Mouse (Mus musculus) R1 (cell line): ENCODE data around the gene Chst15.

ENCODE experiments used
- DNase-seq: peaks from one replicate; pipeline ENCODE4 v3.0.0-alpha.2; 2018; ENCODE audit warnings: low read depth, low spot score

The Chst15 gene

DNA sequence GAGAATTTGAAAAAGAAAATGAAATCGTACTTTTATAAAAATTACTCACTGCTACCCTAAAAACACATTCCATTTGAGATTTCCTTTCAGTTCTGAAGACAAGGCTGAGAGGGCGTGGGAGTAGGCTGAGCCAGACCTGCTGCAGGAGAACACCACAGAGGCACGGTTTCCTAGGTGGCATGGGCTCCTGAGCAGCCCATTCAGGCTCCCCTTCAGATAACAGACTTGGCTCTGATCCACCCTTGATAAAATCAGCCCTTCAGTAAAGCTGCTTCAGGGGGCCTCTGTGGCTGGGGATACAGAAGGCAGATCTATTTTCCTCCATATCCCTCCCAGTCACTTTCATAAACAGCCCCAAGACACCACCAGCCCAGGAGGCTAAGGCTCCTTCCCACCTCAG lies 19.8 kb upstream of the Chst15 start:
- no peak for DNase-seq

DNA sequence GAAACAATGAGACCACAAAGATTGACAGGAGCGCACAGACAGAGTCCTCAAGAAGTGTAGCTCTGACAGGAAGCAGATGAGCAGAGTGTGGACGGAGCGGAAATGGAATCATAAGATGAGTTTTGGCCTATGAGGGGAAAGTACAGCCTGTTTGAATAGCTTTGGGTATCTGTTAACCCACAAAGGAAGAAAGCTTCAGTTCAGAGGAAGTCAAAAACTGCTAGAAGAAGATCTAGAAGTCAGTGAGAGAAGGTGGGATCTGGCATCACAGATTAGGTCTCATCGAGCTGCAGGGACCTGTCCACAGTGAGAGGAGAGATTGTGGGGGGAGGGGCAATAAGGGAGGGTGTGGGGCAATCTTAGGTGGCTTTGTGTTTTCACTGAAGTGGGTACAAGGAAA lies 18.3 kb upstream of the Chst15 start:
- no peak for DNase-seq

DNA sequence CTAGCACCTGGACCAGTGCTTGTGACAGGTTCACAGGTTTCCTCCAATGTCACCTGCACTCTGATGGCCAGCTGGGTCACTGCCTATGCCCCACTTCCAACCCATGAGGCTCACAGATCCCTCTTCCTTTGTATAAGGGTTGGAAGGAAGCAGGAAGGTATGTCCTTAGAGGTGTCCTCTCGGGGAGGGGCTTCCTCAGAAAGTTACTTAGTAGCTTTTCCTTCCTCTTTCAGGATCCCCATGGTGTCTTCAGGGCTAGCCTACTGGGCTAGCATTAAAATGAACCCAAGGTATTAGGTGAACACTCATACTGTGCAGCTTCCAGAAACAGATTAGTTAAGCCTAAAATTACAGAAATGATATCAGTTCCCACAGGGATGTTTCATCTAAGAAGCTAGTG lies 16.1 kb upstream of the Chst15 start:
- DNase-seq, result no peak

DNA sequence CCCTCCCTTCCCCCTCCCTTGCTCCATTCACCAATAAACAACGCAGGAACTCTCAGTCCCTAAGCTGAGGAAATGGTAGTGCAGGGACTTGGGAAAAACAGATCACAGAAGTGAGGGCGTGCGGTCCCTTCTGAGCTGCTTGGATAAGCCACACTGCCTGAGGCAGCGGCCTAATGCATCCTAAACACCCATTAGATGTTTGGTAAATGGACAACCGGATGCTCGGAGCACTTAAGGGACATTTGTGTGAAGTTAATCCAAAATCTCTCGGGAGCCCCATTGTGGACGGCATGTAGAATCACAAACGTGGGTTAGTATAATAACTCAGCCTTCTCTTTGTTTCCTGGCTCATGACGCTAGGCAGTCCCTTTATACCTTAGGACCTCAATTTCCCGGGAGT lies 15.1 kb upstream of the Chst15 start:
- DNase-seq, result no peak

DNA sequence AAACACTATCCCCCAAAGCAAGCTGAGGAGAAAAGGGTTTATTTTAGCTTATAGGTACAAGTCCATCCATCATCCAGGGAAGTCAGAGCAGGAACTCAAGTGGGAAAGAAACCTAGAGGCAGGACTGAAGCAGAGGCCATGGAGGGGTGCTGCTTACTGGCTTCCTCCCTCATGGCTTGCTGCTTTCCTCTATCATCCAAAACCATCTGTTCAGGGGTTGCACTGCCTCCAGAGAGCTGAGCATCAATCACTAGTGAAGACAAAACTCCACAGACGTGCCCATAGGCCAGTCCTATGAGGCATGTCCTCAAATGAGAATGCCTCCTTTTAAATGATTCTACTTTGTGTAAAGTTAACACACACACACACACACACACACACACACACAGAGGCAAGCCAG lies 13.2 kb upstream of the Chst15 start:
- DNase-seq, result no peak

DNA sequence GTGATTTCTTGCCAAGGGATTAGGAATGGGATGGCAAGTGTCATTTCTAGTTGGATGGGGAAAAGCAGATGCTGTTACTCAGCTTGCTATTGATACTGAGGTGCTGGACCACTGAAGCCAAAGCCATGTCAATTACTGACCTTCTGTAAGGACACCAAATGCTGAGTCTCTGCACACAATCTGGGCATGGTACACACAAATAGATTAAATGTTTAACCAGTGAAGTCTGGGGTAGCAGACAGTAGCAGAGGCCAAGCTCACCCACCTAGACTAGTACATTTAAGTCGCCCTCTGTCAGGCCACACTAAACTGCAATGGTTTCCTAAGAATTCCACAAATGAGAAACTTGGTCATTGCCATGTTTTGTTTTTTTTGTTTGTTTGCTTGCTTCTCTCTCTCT lies 11.6 kb upstream of the Chst15 start:
- no peak for DNase-seq

DNA sequence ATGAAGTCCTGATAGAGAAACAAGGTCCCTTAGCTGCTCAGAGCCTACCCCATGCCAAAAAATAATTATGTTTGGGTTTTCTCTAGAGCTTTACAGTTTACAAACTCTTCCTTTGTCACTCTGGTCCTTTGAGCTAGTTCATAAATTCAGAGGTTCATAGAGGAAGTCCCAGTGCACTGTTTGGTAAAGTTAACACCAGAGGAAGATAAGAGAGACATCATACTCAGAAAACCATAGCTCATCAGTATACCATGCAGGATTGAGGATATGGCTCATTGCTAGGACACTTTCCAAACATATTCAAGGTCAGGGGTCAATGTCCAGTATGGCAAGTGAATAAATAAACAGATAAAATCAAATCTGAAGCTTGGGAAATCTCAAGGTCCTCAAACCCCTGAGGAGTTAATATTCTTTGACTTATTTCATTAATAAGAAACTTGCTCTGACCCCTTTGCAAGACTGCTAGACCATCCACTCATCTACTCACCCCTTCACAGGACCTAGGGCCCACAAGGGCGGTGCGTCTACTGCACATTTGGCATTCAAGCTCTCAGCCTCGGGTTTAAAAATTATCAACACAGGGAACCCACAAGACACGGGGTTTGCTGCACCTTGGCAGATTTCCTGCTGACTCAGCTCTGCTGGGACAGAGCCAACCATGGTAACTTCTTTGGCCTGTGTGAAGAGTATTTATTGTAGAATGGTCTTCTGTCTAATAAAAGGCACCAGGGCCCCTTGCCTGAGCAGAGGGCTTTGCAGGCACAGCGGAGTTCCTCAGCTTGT lies 8.7 kb upstream of the Chst15 start:
- DNase-seq, result no peak

DNA sequence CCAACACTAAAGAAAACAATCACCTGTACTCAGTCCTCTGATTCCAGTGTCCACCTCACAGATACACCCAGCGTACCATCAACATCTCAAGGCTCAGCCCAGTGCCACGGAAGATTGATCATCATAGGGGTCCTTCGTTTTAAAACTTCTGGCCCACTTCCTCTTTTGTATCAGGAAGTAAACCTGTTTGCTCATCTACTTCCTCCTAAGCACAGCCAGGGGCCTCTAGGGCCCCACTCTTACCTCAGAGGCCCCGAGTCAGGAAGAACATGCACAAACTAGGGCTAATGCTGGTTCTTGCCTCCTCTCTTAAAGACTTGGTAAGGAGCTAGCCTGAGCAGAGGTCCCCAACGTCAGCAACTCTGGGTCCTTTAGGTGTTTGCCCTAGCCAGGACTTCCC lies 6.4 kb upstream of the Chst15 start:
- DNase-seq, result no peak

DNA sequence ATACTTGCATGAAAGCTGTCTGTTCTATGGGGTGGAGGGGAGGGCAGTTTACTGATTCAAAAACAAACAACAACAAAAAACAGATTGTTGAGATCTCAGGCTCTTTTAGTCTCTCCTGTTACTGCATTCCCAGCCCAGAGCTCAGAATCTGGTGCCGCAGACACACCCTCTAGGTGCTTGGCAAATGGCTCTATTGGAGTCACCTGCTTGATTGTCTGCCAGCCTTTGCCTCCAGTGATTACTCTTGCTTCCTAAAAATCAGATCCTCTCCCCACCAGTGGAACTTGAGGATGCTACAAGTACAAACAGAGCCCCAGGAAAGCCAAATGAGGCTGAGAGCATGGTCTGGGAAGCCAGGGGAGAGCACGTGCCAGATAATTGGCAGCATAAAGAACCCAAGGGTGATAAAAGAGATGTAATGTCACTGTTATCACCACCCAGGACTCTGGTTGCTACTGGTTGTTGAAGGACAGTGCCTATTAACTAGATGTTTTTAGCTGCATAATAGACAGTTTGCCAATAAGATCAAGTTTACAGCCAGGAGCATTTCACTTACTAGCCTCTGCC lies 4.4 kb upstream of the Chst15 start:
- DNase-seq, result no peak

DNA sequence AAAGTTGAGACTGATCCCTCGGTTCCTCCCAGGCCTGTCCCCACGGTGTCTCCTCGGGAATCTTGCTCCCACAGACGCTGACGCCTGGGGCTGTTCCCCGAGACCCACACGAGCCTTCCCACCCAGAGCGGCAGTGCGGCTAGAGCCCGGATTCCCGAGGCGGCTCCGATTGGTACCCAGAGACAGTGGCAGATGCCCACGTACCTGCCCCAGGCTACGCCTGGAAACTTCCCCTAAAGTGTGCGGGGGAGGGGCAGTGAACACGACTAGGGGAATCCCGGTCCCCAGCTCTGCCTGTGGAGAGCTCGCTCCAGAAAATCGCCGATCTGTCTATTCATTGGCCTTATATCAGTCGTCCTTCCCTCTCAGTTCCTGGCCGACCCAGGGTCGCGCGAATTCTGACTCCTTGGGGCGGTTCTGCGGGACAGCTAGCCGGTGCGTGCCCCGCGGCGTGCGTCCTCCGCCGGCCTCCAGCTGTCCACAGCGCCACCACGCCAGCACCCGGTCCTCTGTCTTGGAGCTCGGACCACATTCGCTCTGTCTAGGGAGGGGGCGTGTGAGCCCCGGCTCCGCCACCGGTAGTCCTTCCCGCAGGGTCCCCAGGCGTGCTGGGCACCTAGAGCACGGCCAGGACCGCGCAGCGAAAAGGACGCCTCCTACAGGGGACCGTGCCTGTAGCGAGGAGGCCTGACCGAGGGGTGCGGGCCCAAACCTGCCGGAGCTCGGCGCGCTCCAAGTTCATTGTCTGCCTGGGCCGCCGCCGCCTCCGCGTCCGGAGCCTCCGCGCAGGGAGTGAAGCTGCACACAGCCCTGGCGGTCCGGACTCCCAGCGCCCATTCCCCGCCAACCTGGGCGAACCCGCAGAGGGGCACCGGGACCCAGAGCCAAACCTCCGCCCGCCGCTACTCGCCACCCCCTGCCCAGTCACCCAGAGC lies 660 bp downstream of the Chst15 start:
- DNase-seq, result peak; percentile 70

DNA sequence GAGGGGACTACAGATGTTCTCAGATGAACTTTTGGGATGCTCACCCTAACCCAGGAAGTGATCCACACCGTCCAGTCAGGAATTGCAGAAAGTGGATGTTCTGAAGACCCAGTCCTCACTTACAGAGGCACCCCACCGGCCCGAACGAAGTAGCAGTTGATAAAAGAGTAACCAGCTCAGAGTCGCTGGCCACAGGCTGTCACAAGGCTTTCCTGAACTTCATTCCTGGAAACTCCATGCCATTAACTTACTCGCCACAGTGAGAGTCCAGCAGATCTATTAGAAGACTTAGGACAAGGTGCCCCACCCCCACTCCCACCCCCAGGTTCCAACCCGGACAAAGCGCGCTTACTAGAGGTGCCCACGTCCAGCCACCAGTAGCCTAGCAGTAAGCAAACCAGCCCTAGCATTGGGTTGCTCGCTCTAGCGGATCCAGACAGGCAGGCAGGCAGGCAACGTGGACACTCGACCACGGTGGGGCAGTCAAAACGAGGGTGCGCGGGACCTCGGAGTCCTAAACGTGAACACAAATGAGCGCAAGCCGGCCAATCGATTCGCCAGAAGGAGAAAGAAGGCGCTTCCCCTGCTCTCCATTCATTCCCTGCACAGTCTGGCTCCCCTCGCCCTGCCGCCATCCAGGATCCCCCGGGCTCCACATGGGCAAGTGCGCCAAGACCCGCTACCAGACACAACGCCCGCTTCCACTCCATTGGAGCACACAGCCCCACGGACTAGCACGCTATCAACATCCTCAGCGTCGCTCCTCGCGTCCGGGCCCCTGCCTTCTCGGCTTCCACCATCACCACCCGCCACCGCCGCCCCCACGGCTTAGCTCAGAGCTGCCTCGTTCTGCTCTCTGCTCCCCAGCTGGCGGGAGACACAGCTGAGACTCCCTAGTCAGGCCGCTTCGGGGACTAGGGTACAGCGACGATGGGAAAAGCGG lies 1.6 kb downstream of the Chst15 start:
- peak; percentile 74 for DNase-seq

DNA sequence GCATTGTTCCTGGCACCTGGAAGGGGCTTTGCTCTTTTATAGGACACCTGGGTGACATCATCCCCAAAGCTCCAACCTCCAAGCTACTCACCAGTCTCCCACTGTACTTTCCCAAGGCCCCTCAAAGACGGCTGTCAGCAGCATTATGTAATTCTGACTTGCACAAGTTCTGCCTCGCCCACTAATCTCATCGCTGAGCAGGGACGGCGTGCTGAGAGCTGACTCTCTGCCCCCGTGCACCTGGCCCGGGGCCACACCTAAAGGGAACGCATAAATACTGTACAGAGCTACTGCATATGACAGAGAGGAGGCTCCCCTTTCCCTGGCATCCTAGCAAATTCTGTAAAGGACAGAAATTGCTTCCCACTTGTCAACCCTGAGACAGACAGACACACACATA lies 4.6 kb downstream of the Chst15 start:
- peak; percentile 3 for DNase-seq

DNA sequence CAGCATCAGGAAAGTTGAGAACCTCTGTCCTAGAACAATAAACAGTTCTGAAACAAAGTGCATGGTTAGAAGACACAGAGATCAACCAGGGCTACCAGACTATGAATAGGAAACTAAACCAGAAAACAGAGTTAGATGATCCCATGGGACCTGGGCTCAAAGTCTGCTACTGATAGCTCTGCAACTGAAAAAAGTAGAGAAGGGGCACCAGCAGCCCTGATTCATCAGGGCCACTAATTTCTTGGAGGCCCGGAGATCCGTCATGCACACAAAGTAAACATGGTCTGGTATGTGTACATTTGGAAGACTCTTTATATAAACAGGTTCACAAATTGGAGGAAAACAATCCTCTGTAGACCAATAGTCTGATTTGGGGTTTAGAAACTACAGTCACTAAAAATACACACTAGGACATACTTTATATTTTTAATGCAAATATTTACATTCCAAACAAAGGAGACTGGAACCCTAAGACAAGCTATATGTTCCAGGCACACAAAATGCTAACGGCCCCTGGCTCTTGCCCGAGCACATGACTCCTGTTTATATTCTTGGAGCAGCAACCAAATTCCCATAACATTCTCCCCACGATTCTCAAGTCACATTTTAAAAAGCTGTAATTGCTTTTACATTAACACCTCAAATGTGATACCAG lies 8.4 kb downstream of the Chst15 start:
- DNase-seq, result no peak

DNA sequence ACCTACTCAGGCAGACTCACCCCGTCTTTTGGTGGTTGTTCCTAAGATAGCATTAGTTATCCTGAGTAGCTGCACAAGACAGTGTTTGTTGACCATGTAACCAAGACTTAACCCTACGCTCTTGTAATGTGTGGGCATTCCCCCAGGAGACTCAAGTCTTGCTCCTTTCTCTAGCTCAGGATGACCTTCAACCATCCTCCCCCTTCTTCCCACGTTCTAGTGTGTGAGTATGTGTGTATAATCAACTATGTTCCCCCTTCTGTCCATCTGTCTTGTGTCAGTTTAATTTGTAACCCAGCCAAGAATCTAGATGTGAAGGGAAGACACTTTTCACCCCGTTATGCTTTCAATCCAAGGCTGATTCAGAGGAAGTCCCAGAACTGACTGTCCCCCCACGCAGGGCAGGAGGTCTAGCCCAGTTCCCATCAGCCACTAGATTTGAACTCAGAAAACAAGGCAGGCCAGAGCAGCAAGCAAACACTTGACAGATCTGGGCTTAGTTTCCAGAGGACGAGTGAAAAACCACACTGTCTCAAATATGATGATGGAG lies 9.2 kb downstream of the Chst15 start:
- no peak for DNase-seq

DNA sequence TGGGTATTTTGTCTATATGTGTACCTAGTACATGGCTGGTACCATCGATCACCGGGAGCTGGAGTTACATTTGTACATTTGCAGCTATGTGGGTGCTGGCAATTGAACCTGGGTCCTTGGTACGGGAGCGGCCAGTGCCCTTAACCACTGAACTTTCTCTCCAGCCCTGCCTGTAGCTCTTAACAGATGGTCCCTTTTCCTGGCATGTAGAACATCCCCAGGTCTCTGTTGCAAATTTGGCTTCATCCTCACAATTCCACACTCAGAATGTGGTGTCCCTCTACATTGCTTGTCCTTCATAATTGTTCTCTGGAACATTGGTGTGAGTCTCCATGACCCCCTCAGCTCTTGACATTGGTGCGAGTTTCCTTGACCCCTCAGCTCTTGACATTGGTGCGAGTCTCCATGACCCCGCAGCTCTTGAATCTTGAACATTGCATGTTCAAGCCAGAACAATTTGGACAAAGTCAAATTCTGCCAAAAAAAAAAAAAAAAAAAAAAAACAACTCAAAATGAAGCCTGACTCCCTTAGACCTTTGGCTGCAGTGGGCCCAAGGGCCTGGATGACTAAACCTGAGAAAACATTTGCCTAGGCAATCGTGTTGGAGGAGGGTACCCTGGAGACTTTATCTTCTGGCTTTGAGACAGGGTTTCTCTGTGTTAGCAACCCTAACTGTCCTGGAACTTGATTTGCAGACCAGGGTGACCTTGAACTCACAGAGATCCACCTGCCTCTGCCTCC lies 10.2 kb downstream of the Chst15 start:
- DNase-seq, result no peak

DNA sequence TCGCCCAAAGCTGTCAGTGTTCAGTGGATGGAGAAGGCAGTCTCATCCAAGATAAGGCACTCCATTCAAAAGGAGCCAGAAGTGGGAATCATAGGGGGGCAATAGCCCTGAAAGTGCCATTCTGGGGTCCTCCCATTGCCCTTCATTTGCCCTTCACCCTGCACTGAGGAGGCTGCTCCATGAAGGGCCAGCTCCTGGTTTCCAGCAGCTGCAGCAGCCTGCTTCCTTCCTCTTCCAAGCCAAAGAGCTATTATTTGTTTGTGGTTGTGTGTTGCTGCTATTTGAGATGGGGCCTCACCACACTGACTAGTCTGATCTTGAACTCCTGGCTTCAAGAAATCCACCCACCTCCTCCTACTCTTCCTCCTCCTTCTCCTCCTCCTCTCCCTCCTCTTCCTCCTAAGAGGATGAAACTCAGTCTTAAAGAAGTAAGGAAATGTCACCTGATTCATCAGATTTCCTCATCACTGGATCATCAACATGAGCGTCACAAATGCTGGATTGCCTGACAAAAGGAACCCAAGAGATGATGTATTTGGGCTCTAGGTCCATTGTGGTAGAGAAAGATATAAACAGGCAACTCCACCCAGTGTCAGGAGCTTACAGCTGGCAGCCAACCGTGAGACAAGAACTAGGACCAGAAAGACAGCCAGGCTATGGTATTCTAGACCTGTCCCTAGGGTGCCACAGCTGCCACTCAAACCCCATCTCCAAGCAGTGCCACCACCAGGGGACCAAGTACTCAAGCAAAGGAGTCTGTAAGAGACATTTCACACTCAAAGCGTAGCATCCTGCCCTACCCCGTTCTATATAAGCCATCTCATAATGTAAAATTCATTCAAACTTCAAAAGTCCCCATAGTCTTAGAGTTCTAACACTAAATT lies 11.3 kb downstream of the Chst15 start:
- no peak for DNase-seq

DNA sequence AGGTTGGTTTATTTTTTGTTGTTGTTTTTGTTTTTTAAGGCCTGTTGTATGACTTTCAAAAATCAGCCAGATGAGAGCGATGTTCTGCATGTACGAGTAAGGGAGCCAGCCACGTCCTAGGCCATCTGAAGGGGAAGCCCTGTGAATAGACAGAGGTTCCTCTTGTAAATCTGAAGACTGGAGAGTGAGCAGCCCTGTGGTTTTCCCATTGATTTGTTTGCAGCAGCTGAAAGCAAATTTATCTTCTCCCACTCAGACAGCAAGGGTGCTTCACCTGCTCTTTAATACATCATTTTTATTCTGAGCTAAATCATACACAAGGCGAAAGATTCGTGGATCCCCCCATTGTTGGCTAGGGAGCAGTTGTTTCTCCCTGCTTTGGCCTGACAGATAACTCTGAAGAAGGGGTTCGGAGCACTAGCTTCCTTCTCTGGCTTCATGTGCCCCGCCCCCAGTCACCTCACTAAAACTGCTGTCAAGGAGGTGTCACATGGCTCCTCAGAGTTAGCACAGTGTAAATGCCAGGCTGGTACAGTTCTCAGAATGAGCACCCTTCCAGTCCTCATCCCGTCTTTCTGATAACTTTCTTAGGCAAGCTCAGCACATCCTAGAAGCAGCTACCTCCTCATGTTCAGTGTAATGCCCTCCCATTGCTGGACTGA lies 12.5 kb downstream of the Chst15 start:
- no peak for DNase-seq

DNA sequence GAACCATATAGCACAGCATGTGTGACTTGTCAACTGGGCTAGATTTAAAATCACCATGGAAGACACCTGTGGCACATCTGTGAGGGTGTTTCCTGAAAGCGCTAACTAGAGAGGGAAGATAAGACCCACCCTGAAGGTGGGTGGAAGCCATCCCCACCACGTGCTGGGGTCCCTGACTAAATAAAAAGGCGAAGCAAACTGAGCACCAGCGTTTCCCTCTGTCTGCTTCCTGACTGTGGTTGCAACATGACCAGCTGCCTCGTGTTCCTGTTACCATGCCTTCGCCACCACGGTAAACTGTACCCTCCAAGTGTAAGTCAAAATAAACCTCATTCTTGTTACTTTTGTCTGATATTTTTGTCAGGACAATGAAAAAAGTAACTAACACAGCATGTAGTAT lies 13.0 kb downstream of the Chst15 start:
- DNase-seq, result no peak
